Mouse (Mus musculus) gastrocnemius, adult 8-10 months (tissue): ENCODE data around the gene Ulk3. TPM values are rescaled to one million over a fixed set of nuclear protein-coding genes. Genes with fewer than 3 reads are reported as not detected.

ENCODE experiments used
- DNase-seq, 2 experiments: peaks; one replicate each; pipeline ENCODE4 v3.0.0; 2022; ENCODE audit warnings: low spot score in 2 of 2
- total RNA-seq, 4 experiments: library from RNA; stranded (reverse); gene quantifications; 2 replicates each; pipeline ENCODE4 v1.2.4; 2022

Ulk3 gene
- total RNA-seq, 4 experiments from 2014 or later = 3.3 to 4.8 (median 4.2) TPM

- DNase-seq = peak; percentile 63 to 64
Observed at GRCm38 (mm10) chr9:57568500-57568899, 20.8 kb upstream of the Ulk3 start.

- DNase-seq = no peak
Observed at GRCm38 (mm10) chr9:57574397-57574796, 14.9 kb upstream of the Ulk3 start.

- no peak for DNase-seq
Observed at GRCm38 (mm10) chr9:57575577-57575976, 13.7 kb upstream of the Ulk3 start.

GRCm38 (mm10) chr9:57577144-57577849 lies 12.0 kb upstream of the Ulk3 start:
- no peak for DNase-seq

GRCm38 (mm10) chr9:57584991-57585390 lies 4.3 kb upstream of the Ulk3 start:
- DNase-seq = no peak

GRCm38 (mm10) chr9:57590726-57591125 lies 1.5 kb downstream of the Ulk3 start:
- DNase-seq = no peak

GRCm38 (mm10) chr9:57593454-57594173 lies 4.4 kb downstream of the Ulk3 start:
- DNase-seq = no peak

GRCm38 (mm10) chr9:57594174-57594509 lies 4.9 kb downstream of the Ulk3 start:
- DNase-seq = no peak

GRCm38 (mm10) chr9:57597265-57597664 lies 8.0 kb downstream of the Ulk3 start:
- DNase-seq = no peak

- no peak for DNase-seq
Observed at GRCm38 (mm10) chr9:57597929-57598382, 8.7 kb downstream of the Ulk3 start.

GRCm38 (mm10) chr9:57598851-57599563 lies 9.8 kb downstream of the Ulk3 start:
- DNase-seq = no peak

GRCm38 (mm10) chr9:57600620-57601352 lies 11.5 kb downstream of the Ulk3 start:
- no peak for DNase-seq

- DNase-seq = no peak
Observed at GRCm38 (mm10) chr9:57601353-57601706, 12.1 kb downstream of the Ulk3 start.

GRCm38 (mm10) chr9:57602098-57602497 lies 12.8 kb downstream of the Ulk3 start:
- no peak for DNase-seq

- no peak for DNase-seq
Observed at GRCm38 (mm10) chr9:57604875-57605274, 15.6 kb downstream of the Ulk3 start.

GRCm38 (mm10) chr9:57605503-57605902 lies 16.3 kb downstream of the Ulk3 start:
- no peak for DNase-seq

GRCm38 (mm10) chr9:57606139-57606851 lies 17.0 kb downstream of the Ulk3 start, which contains the start of gene Cplx3:
TSS of gene Cplx3 (minus strand) at chr9:57606281.
- DNase-seq = no peak

- DNase-seq = no peak
Observed at GRCm38 (mm10) chr9:57609803-57610202, 20.6 kb downstream of the Ulk3 start.

GRCm38 (mm10) chr9:57610359-57610826 lies 21.1 kb downstream of the Ulk3 start:
- DNase-seq = no peak

GRCm38 (mm10) chr9:57612587-57612986 lies 23.3 kb downstream of the Ulk3 start:
- no peak for DNase-seq

- no peak for DNase-seq
Observed at GRCm38 (mm10) chr9:57613975-57614374, 24.7 kb downstream of the Ulk3 start.
